Mouse (Mus musculus) heart, embryonic 11.5 days (tissue): ENCODE data around the gene Mrpl45. TPM values are rescaled to one million over a fixed set of nuclear protein-coding genes. Genes with fewer than 3 reads are reported as not detected.

Experiments
- ATAC-seq: fragments of 200-750 bp; cut with Nextera tagmentation; replicated peaks from 2 replicates; pipeline ENCODE4 v1.8.0; 2017; ENCODE audit warnings: moderate library complexity; ENCODE audit not compliant: insufficient number of reproducible peaks, low FRiP score, low TSS enrichment
- H3K27ac ChIP-seq: fragments of 300-500 bp; sonication (generic); 2 replicates; pipeline ENCODE4 v1.5.1; 2014; ENCODE audit warnings: mild to moderate bottlenecking, low read depth, low read length
- H3K27me3 ChIP-seq: fragments of 300-500 bp; sonication (generic); 2 replicates; pipeline ENCODE4 v1.6.1; 2014; ENCODE audit warnings: mild to moderate bottlenecking, low read length, mixed read lengths; ENCODE audit not compliant: control insufficient read depth, insufficient read depth
- H3K36me3 ChIP-seq: fragments of 300-500 bp; sonication (generic); 2 replicates; pipeline ENCODE4 v1.6.1; 2014; ENCODE audit warnings: mild to moderate bottlenecking, low read length, moderate library complexity, mixed read lengths; ENCODE audit not compliant: control insufficient read depth, insufficient read depth
- H3K4me1 ChIP-seq: fragments of 300-500 bp; sonication (generic); 2 replicates; pipeline ENCODE4 v1.6.1; 2014; ENCODE audit warnings: low read length; ENCODE audit not compliant: control insufficient read depth, insufficient read depth
- H3K4me2 ChIP-seq: fragments of 300-500 bp; sonication (generic); 2 replicates; pipeline ENCODE4 v1.6.1; 2014; ENCODE audit warnings: mild to moderate bottlenecking, moderate library complexity
- H3K4me3 ChIP-seq: fragments of 300-500 bp; sonication (generic); 2 replicates; pipeline ENCODE4 v1.5.1; 2014; ENCODE audit warnings: low read depth, low read length
- H3K9ac ChIP-seq: fragments of 300-500 bp; sonication (generic); 2 replicates; pipeline ENCODE4 v1.6.1; 2014; ENCODE audit warnings: mild to moderate bottlenecking, low read depth, low read length, moderate library complexity
- H3K9me3 ChIP-seq: fragments of 300-500 bp; sonication (generic); replicated peaks from 2 replicates; pipeline ENCODE4 v1.6.1; 2016; ENCODE audit warnings: low read length; ENCODE audit not compliant: control insufficient read depth
- WGBS: fragments of 180-500 bp; shearing (Covaris S2); extraction: QIAGEN DNeasy Blood & Tissue Kit; methylation state at CpG from one replicate; pipeline ENCODE4 v1.1.7; 2014; ENCODE audit not compliant: insufficient replicate concordance; 5-methylcytosine and 5-hydroxymethylcytosine counted together
- polyA plus RNA-seq: library from polyadenylated mRNA; unstranded; fragments of >200 nt; fragmentation: Nextera tagmentation; extraction: Ambion mirVana; gene quantifications from 2 replicates; pipeline ENCODE4 v1.2.1, GENCODE M21; 2014

Mrpl45 gene
- polyA plus RNA-seq, 1 experiment from 2014 or later = 64.2 TPM

DNA sequence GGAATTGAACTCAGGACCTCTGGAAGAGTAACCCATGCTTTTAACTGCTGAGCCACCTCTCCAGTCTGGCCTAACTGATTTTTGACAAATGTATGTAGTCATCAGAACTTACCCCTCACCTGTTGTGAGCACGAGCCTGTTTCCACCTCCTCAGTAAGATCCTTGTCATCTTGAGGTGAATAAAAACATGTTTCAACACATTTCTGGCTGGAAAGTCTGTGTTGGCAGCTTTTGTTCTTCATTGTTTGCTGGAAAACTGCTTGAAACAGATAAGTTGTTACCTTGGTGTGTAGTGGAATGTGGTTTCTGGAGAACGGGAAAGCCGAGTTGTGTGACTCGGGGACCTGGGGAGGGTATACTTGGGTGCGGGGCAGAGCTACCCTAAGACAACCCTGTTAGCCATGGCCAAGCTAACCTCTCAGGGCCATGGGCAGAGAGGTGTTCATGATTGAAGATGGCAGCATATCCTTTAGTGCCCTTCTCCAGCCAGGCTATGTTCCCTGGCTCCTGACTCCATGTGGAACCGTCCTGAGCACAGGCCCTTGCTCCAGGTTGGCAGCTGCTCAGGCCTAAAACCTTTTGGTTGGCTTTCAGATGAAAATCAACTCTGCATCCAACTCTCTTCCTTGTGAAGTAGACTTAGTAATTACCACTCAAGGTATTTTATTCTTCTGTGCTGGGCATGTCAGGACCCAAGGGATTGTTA is 56.8 kb downstream of the Mrpl45 start:
- Histone ChIP-seq H3K27ac (no peak overlapping the region), H3K27me3 (no peaks in the 10 kb centered on the region), H3K36me3 (peaks cover 9% of the 10 kb centered on the region; the same call in 1 of the 2 replicates), H3K4me3 (no peak overlapping the region), H3K4me2 (no peak overlapping the region), H3K4me1 (peaks cover 13% of the 10 kb centered on the region), H3K9ac (no peak overlapping the region), H3K9me3 (no peaks in the 10 kb centered on the region)
- WGBS = 78% methylated on average over 6 of the region's 6 CpGs
- no peak for ATAC-seq

DNA sequence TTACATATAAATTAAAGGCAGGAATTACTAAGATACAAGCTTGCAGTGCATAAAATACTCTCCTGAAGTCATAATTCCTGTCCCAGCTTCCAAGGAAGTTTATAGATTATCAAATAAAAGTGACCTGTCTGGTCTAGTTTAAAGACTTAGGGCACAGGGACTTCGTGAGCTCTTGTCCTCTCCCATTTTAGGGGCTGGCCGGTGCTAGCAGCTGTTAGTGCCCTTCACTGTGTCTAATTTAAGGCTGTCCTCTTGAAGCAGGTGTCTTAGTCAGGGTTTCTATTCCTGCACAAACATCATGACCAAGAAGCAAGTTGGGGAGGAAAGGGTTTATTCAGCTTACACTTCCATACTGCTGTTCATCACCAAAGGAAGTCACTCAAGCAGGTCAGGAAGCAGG is 57.9 kb downstream of the Mrpl45 start:
- 55% methylated on average over 2 of the region's 2 CpGs for WGBS

More for the DNA sequence above, 57.9 kb downstream of the Mrpl45 start:
- H3K4me3 ChIP-seq = no peak overlapping the region
- H3K27me3 ChIP-seq = no peaks in the 10 kb centered on the region
- peaks cover 9% of the 10 kb centered on the region for H3K4me1 ChIP-seq
- H3K9me3 ChIP-seq = no peaks in the 10 kb centered on the region
- no peak overlapping the region for H3K4me2 ChIP-seq
- H3K9ac ChIP-seq = no peak overlapping the region
- no peak overlapping the region for H3K27ac ChIP-seq
- peaks cover 14% of the 10 kb centered on the region for H3K36me3 ChIP-seq
- ATAC-seq = no peak

Other genes starting within 250 kb of the Mrpl45 start
- gene Tbx21, start 200.4 kb upstream of the Mrpl45 start, polyA plus RNA-seq = not detected in 2 replicates
- 5.7 and 6.8 TPM in 2 replicates for gene Tbkbp1, start 164.2 kb upstream of the Mrpl45 start, polyA plus RNA-seq
- 61.2 and 63.6 TPM in 2 replicates for gene Kpnb1, start 127.8 kb upstream of the Mrpl45 start, polyA plus RNA-seq
- 78.0 and 79.8 TPM in 2 replicates for gene Npepps, start 35.1 kb upstream of the Mrpl45 start, polyA plus RNA-seq
- gene Gpr179, start 36.4 kb downstream of the Mrpl45 start, polyA plus RNA-seq = 0.01 TPM in 1 of 2 replicates, not detected in the other
- 2.2 and 2.9 TPM in 2 replicates for gene Socs7, start 46.8 kb downstream of the Mrpl45 start, polyA plus RNA-seq
- 6.7 and 8.3 TPM in 2 replicates for gene Arhgap23, start 99.8 kb downstream of the Mrpl45 start, polyA plus RNA-seq
- 0.11 TPM in 1 of 2 replicates, not detected in the other for gene 4933428G20Rik, start 184.6 kb downstream of the Mrpl45 start, polyA plus RNA-seq